Mouse (Mus musculus) heart, adult 2 months (tissue): ENCODE measurements around the gene Car14. TPM values are rescaled to one million over a fixed set of nuclear protein-coding genes. Genes with fewer than 3 reads are reported as not detected.
"Not testable (repeated sequence)": the region's sequence is repeated elsewhere in the genome, so short reads cannot be mapped to it uniquely, and the experiment has no call there.

Experiments used
- DNase-seq, 2 experiments: peaks; one replicate each; pipeline ENCODE4 v3.0.0; 2021
- H3K27ac ChIP-seq: fragments of 200-600 bp; 2 replicates; pipeline ENCODE4 v1.8.1; 2022
- H3K27me3 ChIP-seq: fragments of 200-500 bp; 2 replicates; pipeline ENCODE4 v1.6.1; 2012; ENCODE audit warnings: mild to moderate bottlenecking, low read length, inconsistent platforms, mixed read lengths; ENCODE audit not compliant: control insufficient read depth, insufficient read depth
- H3K36me3 ChIP-seq: fragments of 200-500 bp; 2 replicates; pipeline ENCODE4 v1.6.1; 2012; ENCODE audit warnings: low read length, inconsistent platforms; ENCODE audit not compliant: control insufficient read depth, insufficient read depth
- H3K4me1 ChIP-seq: fragments of 200-500 bp; 2 replicates; pipeline ENCODE4 v1.6.1; 2011; ENCODE audit warnings: low read length; ENCODE audit not compliant: control insufficient read depth, insufficient read depth
- H3K4me3 ChIP-seq: fragments of 200-600 bp; 2 replicates; pipeline ENCODE4 v1.8.1; 2022
- H3K79me2 ChIP-seq: fragments of 200-500 bp; replicated peaks from 2 replicates; pipeline ENCODE4 v1.6.1; 2012; ENCODE audit warnings: mild to moderate bottlenecking, inconsistent platforms, low read length, moderate library complexity, mixed read lengths; ENCODE audit not compliant: control insufficient read depth, insufficient read depth
- H3K9ac ChIP-seq: fragments of 200-500 bp; 2 replicates; pipeline ENCODE4 v1.6.1; 2012; ENCODE audit warnings: low read depth, mild to moderate bottlenecking, control low read depth, inconsistent platforms, low read length, mixed read lengths
- CTCF ChIP-seq: fragments of 200-600 bp; IDR thresholded peaks from 2 replicates; pipeline ENCODE4 v1.8.1; 2022; ENCODE audit warnings: antibody characterized with exemption, mild to moderate bottlenecking, moderate library complexity
- EP300 ChIP-seq: fragments of 200-500 bp; IDR thresholded peaks from 2 replicates; pipeline ENCODE4 v1.6.1; 2011; ENCODE audit warnings: low read depth, low read length, control low read depth; ENCODE audit not compliant: insufficient read depth
- POLR2A ChIP-seq: fragments of 200-500 bp; IDR thresholded peaks from 2 replicates; pipeline ENCODE4 v1.6.1; 2011; ENCODE audit warnings: mild to moderate bottlenecking, low read depth, low read length, control low read depth; ENCODE audit not compliant: insufficient read depth
- whole genome bisulfite sequencing: fragments of 180-500 bp; shearing (Covaris S2); methylation state at CpG from one replicate; pipeline ENCODE4 v1.1.7; 2018; 5-methylcytosine and 5-hydroxymethylcytosine counted together
- intact Hi-C: fragments of 180-260 bp; cut with DNase I; formaldehyde crosslinking; loops from one replicate; pipeline ENCODE4 v1.15.1; 2025
- polyA plus RNA-seq: library from polyadenylated mRNA; depleted of rRNA; stranded (reverse); fragments of >200 nt; gene quantifications from 2 replicates; pipeline ENCODE4 v1.2.3, GENCODE M21; 2012
- total RNA-seq, 2 experiments: library from RNA; stranded (reverse); gene quantifications; 2 replicates each; pipeline ENCODE4 v1.2.3; 2021

Gene Car14
- total and polyA plus RNA-seq, 3 experiments = 146 to 227 (median 208) TPM

DNA sequence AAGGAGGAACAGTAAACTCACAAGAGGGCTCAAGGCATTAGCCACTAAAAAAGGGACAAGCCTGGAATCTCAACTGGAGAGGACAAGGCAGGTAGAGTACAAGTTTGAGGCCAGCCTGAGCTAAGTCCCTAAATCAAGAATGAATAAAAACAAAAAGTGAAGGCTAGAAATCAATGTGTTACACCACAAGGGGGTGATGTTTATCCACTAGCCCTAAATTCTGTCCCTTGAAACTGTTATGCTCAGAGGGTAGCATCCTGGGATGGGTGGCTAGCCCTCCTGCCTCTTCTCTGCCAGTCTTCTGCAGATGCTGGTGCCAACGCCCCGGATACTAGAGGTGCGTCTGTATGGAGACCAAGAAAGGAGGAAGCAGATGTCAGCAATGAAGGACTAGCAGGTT is 44.2 kb downstream of the Car14 start:
- TF ChIP-seq POLR2A = no peak
- TF ChIP-seq EP300 = no peak
- peak; percentile 49 for TF ChIP-seq CTCF
- Histone ChIP-seq H3K79me2 (no peaks in the 10 kb centered on the region), H3K36me3 (peaks cover 2% of the 10 kb centered on the region; the same call in 1 of the 2 replicates), H3K4me3 (no peak overlapping the region), H3K4me1 (no peaks in the 10 kb centered on the region), H3K27ac (no peak overlapping the region), H3K27me3 (no peaks in the 10 kb centered on the region), H3K9ac (no peak overlapping the region)
- intact Hi-C loops = loop anchor here (2.0 kb wide), 1 partner anchor 192 kb away; no protein-coding TSS in a partner anchor
- no peak for DNase-seq
- 70% methylated on average over 3 of the region's 3 CpGs for WGBS

DNA sequence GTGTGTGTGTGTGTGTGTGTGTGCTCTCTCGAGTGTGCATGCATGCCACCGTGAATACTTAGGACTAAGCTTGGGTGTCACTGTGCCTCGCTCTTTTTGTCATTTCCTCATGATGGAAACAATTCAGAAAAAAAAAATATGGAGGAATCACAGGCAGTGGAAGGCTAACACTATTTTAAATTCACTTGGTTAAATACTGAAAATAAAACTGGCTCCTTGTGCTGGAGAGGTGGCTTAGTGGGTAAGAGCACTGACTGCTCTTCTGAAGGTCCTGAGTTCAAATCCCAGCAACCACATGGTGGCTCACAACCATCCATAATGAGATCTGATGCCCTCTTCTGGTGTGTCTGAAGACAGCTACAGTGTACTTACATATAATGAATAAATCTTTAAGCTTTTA is 46.2 kb downstream of the Car14 start:
- H3K4me1 ChIP-seq, H3K9ac ChIP-seq, H3K27me3 ChIP-seq, H3K36me3 ChIP-seq, H3K79me2 ChIP-seq, intact Hi-C loops, DNase-seq, H3K27ac ChIP-seq, H3K4me3 ChIP-seq: not testable (repeated sequence)
- 73% methylated on average over 3 of the region's 3 CpGs for WGBS

DNA sequence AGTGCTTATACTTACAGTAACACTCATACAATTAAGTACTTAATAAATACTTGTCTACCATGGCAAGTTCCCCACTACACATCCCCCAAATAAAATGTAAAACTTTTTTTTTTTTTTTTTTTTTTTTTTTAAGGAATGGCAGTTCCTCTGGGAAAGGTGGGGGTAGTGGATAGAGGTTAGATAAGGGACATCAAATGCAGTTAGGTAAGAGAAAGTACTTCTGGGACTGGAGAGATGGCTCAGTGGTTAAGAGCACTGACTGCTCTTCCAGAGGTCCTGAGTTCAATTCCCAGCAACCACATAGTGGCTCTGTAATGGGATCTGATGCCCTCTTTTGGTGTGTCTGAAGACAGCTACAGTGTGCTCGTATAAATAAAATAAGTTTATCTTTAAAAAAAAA is 47.4 kb downstream of the Car14 start:
- H3K4me1 ChIP-seq, H3K27me3 ChIP-seq, H3K36me3 ChIP-seq, intact Hi-C loops, H3K9ac ChIP-seq, DNase-seq, H3K79me2 ChIP-seq, H3K27ac ChIP-seq, H3K4me3 ChIP-seq: not testable (repeated sequence)
- WGBS = 85% methylated on average over 1 of the region's 1 CpGs

DNA sequence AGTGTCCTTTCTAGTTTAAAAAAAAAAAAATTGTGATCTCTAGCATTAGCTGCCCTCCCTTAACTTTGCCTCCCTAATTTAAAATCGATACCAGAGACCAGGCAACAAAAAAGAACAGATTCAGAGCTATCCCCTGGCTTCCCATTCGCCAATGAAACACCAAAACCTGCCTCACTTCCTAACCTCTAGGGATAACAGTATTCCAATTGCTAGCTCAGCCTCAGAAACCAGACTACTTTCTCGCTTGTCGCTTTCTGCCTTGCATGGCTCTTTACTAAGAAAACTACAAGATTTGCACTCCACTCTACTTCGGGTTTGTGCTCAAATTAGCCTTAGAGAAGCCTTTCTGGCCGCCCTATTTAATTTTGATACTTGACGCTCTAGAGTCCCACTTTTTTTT is 48.4 kb downstream of the Car14 start:
- H3K4me1 ChIP-seq = peaks cover 1% of the 10 kb centered on the region; the same call in 1 of the 2 replicates
- TF ChIP-seq EP300 (no peak), POLR2A (no peak), CTCF (no peak)
- H3K27me3 ChIP-seq = no peaks in the 10 kb centered on the region
- DNase-seq = no peak
- H3K4me3 ChIP-seq = peak overlapping the region; percentile 84
- intact Hi-C loops = no loop called here
- peaks cover 11% of the 10 kb centered on the region for H3K36me3 ChIP-seq
- no peaks in the 10 kb centered on the region for H3K79me2 ChIP-seq
- WGBS = 24% methylated on average over 7 of the region's 7 CpGs
- peak overlapping the region; percentile 80 for H3K27ac ChIP-seq
- H3K9ac ChIP-seq = peak overlapping the region; percentile 58

DNA sequence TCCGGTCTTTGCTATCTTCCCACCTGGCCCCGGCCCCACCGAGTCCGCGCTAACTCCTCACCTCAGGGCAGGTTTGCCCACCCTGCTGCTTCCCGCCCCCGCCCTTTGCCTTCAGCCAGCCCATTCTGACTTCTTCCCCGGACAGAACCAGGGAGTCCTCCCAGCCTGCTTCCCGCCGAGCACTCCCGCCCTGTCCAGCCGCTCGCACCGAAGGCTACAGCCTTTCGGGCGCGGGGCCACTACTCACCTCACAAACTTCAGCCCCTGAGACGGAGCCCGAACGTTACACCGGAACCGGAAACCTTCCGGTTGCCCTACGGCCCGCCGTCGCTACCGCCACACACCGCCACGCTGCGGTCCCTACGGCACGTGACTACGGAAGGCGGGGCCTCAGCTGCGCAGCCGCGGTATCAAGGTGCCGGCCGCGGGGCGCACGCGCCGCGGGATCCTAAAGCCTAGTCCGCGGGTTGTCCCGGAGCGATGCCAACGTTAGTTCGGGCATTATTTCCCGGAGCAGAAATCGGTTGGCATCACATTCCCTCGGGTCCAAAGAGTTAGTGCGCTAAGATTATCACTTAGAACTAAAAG is 48.9 kb downstream of the Car14 start, which contains the start of gene Prpf3:
Gene Prpf3, minus strand, starts transcription at position 384 of the 588 bp plus-strand sequence.
- Histone ChIP-seq H3K36me3 (peaks cover 16% of the 10 kb centered on the region), H3K4me1 (peaks cover 1% of the 10 kb centered on the region; the same call in 1 of the 2 replicates), H3K9ac (peak within 1 kb of the TSS; percentile 98), H3K4me3 (peak within 1 kb of the TSS; percentile 84), H3K79me2 (no peaks in the 10 kb centered on the region), H3K27ac (peak within 1 kb of the TSS; percentile 80), H3K27me3 (no peaks in the 10 kb centered on the region)
- intact Hi-C loops = no loop called here
- TF ChIP-seq POLR2A (peak; percentile 94), CTCF (peak; percentile 32), EP300 (peak; percentile 33; the same call in 1 of the 2 replicates)
- DNase-seq = peak; percentile 97 to 98
- WGBS = under 1% methylated on average over 56 of the region's 56 CpGs

GRCm38 (mm10) chr3:95851317-95851716 is 53.2 kb downstream of the Car14 start:
- WGBS = 81% methylated on average over 8 of the region's 8 CpGs
- intact Hi-C loops = no loop called here
- H3K27me3 ChIP-seq = no peaks in the 10 kb centered on the region
- H3K4me1 ChIP-seq = peaks cover 1% of the 10 kb centered on the region; the same call in 1 of the 2 replicates
- H3K36me3 ChIP-seq = peaks cover 29% of the 10 kb centered on the region
- no peaks in the 10 kb centered on the region; the same call in 1 of the 2 replicates for H3K79me2 ChIP-seq
- DNase-seq = no peak
- H3K9ac ChIP-seq = no peak overlapping the region
- peak overlapping the region; percentile 67; the same call in 1 of the 2 replicates for H3K27ac ChIP-seq
- H3K4me3 ChIP-seq = no peak overlapping the region
- TF ChIP-seq EP300 = no peak
- TF ChIP-seq CTCF = no peak
- no peak for TF ChIP-seq POLR2A
